Mouse (Mus musculus): ENCODE results near the gene Hist1h2bh. TPM values are rescaled to one million over a fixed set of nuclear protein-coding genes. Genes with fewer than 3 reads are reported as not detected.

Hist1h2bh gene
- polyA plus RNA-seq, 1 experiment from 2014 or later = 0.79 TPM

DNA sequence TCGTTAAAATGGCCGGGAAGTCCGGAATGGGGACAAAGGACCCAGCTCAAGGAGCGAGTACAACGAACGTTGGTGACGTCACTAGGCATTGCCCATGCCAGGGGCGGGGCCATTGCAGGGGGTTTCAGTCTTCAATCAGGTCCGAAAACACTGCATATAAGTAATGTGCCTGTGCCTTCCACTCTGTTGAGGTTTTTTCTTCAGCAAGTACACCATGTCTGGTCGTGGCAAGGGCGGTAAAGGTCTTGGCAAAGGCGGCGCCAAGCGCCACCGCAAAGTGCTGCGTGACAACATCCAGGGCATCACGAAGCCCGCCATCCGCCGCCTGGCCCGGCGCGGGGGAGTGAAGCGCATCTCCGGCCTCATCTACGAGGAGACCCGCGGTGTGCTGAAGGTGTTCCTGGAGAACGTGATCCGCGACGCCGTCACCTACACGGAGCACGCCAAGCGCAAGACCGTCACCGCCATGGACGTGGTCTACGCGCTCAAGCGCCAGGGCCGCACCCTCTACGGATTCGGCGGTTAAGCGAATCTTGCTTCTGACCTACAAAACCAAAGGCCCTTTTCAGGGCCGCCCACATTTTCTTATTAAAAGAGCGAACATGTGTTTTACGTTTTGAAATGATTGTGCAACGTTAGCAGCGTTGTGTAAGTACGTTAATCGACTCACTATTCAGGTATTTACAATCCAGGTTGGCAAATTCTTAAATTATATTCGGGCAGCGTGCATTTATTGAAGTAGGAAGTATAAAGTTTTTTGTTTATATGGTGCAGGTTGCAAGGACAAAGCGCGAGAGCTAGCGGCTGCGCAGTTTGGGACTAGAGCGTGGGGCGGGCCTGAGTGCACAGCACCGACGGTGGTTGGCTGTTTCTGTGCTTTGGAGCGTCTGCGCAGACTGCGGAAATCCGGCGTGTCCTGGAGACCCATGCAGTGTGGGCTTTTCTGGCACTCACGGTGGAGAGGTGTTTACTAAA lies 12.0 kb downstream of the Hist1h2bh start, which contains the start of gene Hist1h4h:
Gene Hist1h4h (plus strand): TSS at position 150 of the 975 bp plus-strand sequence.
- H3K27me3 ChIP-seq (ENCODE audit: control insufficient read depth, insufficient read depth, low read length) = no peaks in the 10 kb centered on the region
- H3K27ac ChIP-seq (replicated peaks; ENCODE audit: low read depth, low read length) = peak within 1 kb of the TSS; percentile 94
- H3K9me3 ChIP-seq (ENCODE audit: control insufficient read depth, low read length) = no peaks in the 10 kb centered on the region
- DNase-seq (ENCODE audit: low spot score) (peak; percentile 99), ATAC-seq (ENCODE audit: insufficient number of reproducible peaks, low FRiP score, low TSS enrichment, low read depth) (peak; percentile 75)
- WGBS = under 1% methylated on average over 54 of the region's 70 CpGs
- H3K4me3 ChIP-seq (ENCODE audit: low read depth, low read length) = peak within 1 kb of the TSS; percentile 53
- H3K4me1 ChIP-seq (ENCODE audit: control insufficient read depth, insufficient read depth, low read length) = peaks cover 7% of the 10 kb centered on the region
- H3K4me2 ChIP-seq (ENCODE audit: low read depth, severe bottlenecking) = peak within 1 kb of the TSS; percentile 75
- H3K9ac ChIP-seq (ENCODE audit: low read length) = peak within 1 kb of the TSS; percentile 88
- no peaks in the 10 kb centered on the region for H3K36me3 ChIP-seq (ENCODE audit: control insufficient read depth, insufficient read depth, low read length)

DNA sequence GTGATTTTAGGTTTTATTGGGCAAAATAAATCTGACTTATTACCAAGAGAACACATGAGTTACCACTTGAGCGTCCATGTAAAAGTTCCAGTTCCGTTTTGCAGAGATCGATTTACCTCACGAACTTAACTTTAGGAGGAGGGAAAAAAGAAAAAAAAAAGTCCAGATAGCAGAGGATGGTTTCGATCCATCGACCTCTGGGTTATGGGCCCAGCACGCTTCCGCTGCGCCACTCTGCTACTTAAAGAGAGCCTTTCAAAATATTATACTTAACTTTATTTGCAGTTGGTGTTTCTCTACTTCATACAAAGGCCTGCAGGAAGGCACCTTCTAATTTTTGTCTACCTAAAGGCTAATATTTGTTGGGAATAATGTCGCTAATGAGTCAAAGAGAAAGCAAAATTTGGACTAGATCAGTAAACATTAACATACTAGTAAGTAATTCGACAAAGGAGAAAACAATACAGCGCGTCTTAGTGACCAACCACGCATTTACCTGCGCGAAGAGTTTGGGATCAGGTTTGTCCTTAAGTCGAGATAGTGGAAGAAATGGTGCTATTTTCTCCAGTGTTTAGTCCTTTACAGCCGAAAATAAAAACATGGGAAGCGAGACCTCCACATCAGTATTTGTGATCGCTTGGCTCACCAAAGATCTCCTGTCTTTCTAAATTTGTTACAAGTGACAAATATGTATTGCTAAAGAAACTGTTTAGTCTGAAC lies 12.9 kb downstream of the Hist1h2bh start:
- H3K27me3 ChIP-seq (ENCODE audit: control insufficient read depth, insufficient read depth, low read length) = no peaks in the 10 kb centered on the region
- peaks cover 7% of the 10 kb centered on the region for H3K4me1 ChIP-seq (ENCODE audit: control insufficient read depth, insufficient read depth, low read length)
- H3K9ac ChIP-seq (ENCODE audit: low read length) = peak overlapping the region; percentile 88
- H3K4me3 ChIP-seq (ENCODE audit: low read depth, low read length) = peak overlapping the region; percentile 53
- no peaks in the 10 kb centered on the region for H3K36me3 ChIP-seq (ENCODE audit: control insufficient read depth, insufficient read depth, low read length)
- WGBS = under 1% methylated on average over 20 of the region's 20 CpGs
- ATAC-seq (ENCODE audit: insufficient number of reproducible peaks, low FRiP score, low TSS enrichment, low read depth) = no peak
- peak overlapping the region; percentile 75 for H3K4me2 ChIP-seq (ENCODE audit: low read depth, severe bottlenecking)
- peak; percentile 77 for DNase-seq (ENCODE audit: low spot score)
- peak overlapping the region; percentile 94 for H3K27ac ChIP-seq (replicated peaks; ENCODE audit: low read depth, low read length)
- H3K9me3 ChIP-seq (ENCODE audit: control insufficient read depth, low read length) = no peaks in the 10 kb centered on the region

DNA sequence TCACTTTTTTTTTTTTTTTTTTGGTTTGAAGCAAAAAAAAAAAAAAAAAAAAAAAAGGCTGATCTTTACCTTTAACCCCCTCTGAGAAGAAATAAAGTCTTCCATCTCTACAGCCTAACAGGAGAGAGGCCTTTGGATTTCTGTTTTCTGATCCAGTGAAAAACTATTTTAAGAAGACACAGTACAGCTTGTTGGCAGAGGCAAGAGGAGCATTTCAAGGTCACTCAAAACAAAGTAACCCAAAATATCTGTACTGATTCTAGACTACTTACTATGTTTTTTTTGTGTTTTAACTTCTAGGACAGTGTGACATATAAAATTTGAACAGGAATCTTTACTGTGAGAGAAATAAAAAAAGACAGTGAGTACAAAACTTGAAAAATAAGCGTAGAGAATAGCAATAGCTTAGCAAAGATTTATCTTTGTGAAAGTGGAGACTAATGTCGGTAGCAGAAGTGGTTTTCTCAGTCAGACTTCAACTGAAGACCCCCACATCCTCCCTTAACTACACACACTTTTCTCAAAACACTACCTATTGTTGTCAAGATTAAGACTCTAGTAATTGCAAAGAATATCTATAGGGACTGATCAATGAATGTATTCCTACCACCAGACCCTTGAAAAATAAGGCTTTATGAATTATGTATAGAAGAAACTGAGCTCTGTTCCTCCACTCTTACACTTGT lies 13.6 kb downstream of the Hist1h2bh start:
- Histone ChIP-seq H3K27ac (replicated peaks; ENCODE audit: low read depth, low read length) (peak overlapping the region; percentile 94; the same call in 1 of the 2 replicates), H3K4me1 (ENCODE audit: control insufficient read depth, insufficient read depth, low read length) (peaks cover 7% of the 10 kb centered on the region), H3K36me3 (ENCODE audit: control insufficient read depth, insufficient read depth, low read length) (no peaks in the 10 kb centered on the region), H3K4me2 (ENCODE audit: low read depth, severe bottlenecking) (peak overlapping the region; percentile 75), H3K9ac (ENCODE audit: low read length) (peak overlapping the region; percentile 88), H3K4me3 (ENCODE audit: low read depth, low read length) (peak overlapping the region; percentile 53), H3K9me3 (ENCODE audit: control insufficient read depth, low read length) (no peaks in the 10 kb centered on the region), H3K27me3 (ENCODE audit: control insufficient read depth, insufficient read depth, low read length) (no peaks in the 10 kb centered on the region)
- 31% methylated on average over 2 of the region's 2 CpGs for WGBS
- ATAC-seq (ENCODE audit: insufficient number of reproducible peaks, low FRiP score, low TSS enrichment, low read depth) (no peak), DNase-seq (ENCODE audit: low spot score) (no peak)

DNA sequence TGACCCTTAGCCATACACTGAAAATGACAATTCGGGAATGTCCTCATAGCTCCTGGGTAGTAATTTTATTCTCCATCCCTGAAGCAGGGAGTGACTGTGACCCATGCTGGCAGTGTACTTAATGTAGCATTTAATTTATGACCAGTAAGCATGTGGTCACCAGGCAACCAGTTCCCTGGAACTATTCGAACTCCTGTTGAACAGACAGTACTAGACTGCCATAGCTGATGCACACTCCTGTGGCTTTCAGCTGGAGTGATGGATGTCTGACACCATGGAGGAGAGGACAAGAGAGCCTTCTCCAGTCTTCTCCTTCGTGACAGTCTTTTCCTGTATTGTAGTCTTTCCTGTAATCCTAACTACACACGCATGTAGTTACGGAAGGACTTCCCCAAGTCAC lies 14.2 kb downstream of the Hist1h2bh start:
- Histone ChIP-seq H3K27me3 (ENCODE audit: control insufficient read depth, insufficient read depth, low read length) (no peaks in the 10 kb centered on the region), H3K4me2 (ENCODE audit: low read depth, severe bottlenecking) (peak overlapping the region; percentile 31), H3K36me3 (ENCODE audit: control insufficient read depth, insufficient read depth, low read length) (no peaks in the 10 kb centered on the region), H3K4me1 (ENCODE audit: control insufficient read depth, insufficient read depth, low read length) (peaks cover 7% of the 10 kb centered on the region), H3K9me3 (ENCODE audit: control insufficient read depth, low read length) (no peaks in the 10 kb centered on the region), H3K4me3 (ENCODE audit: low read depth, low read length) (no peak overlapping the region), H3K27ac (replicated peaks; ENCODE audit: low read depth, low read length) (no peak overlapping the region), H3K9ac (ENCODE audit: low read length) (no peak overlapping the region)
- WGBS = 77% methylated on average over 5 of the region's 5 CpGs
- peak; percentile 37 for DNase-seq (ENCODE audit: low spot score)
- no peak for ATAC-seq (ENCODE audit: insufficient number of reproducible peaks, low FRiP score, low TSS enrichment, low read depth)

DNA sequence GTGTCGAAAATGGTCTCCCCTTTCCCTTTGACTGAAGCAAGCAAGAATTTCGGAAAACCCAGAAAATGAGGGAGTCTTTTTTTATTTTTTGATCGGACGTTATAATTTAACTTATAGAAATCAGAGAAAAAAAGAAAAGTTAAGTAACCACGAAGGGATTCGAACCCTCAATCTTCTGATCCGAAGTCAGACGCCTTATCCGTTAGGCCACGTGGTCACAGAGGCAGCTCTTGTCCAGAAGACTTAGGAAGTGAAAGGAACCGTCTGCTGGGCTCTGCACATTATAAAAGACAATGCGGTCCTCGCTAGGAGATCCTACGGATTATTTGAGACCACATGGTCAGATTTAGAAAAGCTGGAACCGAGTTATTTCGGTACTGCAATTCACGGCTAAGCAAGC lies 16.9 kb downstream of the Hist1h2bh start:
- H3K4me2 ChIP-seq (ENCODE audit: low read depth, severe bottlenecking) = peak overlapping the region; percentile 42
- DNase-seq (ENCODE audit: low spot score) (peak; percentile 97), ATAC-seq (ENCODE audit: insufficient number of reproducible peaks, low FRiP score, low TSS enrichment, low read depth) (no peak)
- no peaks in the 10 kb centered on the region for H3K9me3 ChIP-seq (ENCODE audit: control insufficient read depth, low read length)
- peak overlapping the region; percentile 41; the same call in 1 of the 2 replicates for H3K9ac ChIP-seq (ENCODE audit: low read length)
- no peaks in the 10 kb centered on the region for H3K36me3 ChIP-seq (ENCODE audit: control insufficient read depth, insufficient read depth, low read length)
- no peak overlapping the region for H3K27ac ChIP-seq (replicated peaks; ENCODE audit: low read depth, low read length)
- no peaks in the 10 kb centered on the region for H3K27me3 ChIP-seq (ENCODE audit: control insufficient read depth, insufficient read depth, low read length)
- H3K4me1 ChIP-seq (ENCODE audit: control insufficient read depth, insufficient read depth, low read length) = peaks cover 4% of the 10 kb centered on the region
- under 1% methylated on average over 17 of the region's 17 CpGs for WGBS
- H3K4me3 ChIP-seq (ENCODE audit: low read depth, low read length) = peak overlapping the region; percentile 33

- H3K36me3 ChIP-seq (ENCODE audit: control insufficient read depth, insufficient read depth, low read length) = no peaks in the 10 kb centered on the region
- WGBS = under 1% methylated on average over 10 of the region's 10 CpGs
- peak overlapping the region; percentile 33 for H3K4me3 ChIP-seq (ENCODE audit: low read depth, low read length)
- ATAC-seq (ENCODE audit: insufficient number of reproducible peaks, low FRiP score, low TSS enrichment, low read depth) = no peak
- H3K9me3 ChIP-seq (ENCODE audit: control insufficient read depth, low read length) = no peaks in the 10 kb centered on the region
- DNase-seq (ENCODE audit: low spot score) = peak; percentile 77
- no peak overlapping the region for H3K27ac ChIP-seq (replicated peaks; ENCODE audit: low read depth, low read length)
- peak overlapping the region; percentile 19; the same call in 1 of the 2 replicates for H3K9ac ChIP-seq (ENCODE audit: low read length)
- peak overlapping the region; percentile 24 for H3K4me2 ChIP-seq (ENCODE audit: low read depth, severe bottlenecking)
- H3K4me1 ChIP-seq (ENCODE audit: control insufficient read depth, insufficient read depth, low read length) = peaks cover 4% of the 10 kb centered on the region
- no peaks in the 10 kb centered on the region for H3K27me3 ChIP-seq (ENCODE audit: control insufficient read depth, insufficient read depth, low read length)
Observed at GRCm38 (mm10) chr13:23525901-23526300, 17.3 kb downstream of the Hist1h2bh start.

DNA sequence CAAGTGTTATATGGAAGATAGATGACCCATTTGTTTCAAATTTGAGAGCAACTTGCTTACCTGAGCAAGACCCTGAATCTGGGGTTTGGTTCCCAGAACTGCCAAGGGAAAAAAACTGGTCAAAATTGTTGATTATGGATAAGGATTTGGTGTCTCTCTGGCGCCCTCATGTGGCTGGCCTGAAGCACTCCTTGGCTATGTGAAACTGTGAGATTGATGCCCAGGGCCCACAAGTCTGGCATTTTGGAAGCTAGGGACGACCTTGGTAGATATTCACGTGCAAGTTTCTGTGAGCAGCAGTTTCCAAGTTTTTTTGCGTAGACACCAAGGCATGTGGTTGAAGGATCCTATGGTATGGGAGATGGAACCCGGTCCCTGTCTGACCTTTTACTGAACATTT lies 18.5 kb downstream of the Hist1h2bh start:
- Histone ChIP-seq H3K4me3 (ENCODE audit: low read depth, low read length) (no peak overlapping the region), H3K9ac (ENCODE audit: low read length) (no peak overlapping the region), H3K36me3 (ENCODE audit: control insufficient read depth, insufficient read depth, low read length) (no peaks in the 10 kb centered on the region), H3K4me1 (ENCODE audit: control insufficient read depth, insufficient read depth, low read length) (peaks cover 4% of the 10 kb centered on the region), H3K4me2 (ENCODE audit: low read depth, severe bottlenecking) (peak overlapping the region; percentile 7; the same call in 1 of the 2 replicates), H3K9me3 (ENCODE audit: control insufficient read depth, low read length) (no peaks in the 10 kb centered on the region), H3K27me3 (ENCODE audit: control insufficient read depth, insufficient read depth, low read length) (no peaks in the 10 kb centered on the region), H3K27ac (replicated peaks; ENCODE audit: low read depth, low read length) (no peak overlapping the region)
- ATAC-seq (ENCODE audit: insufficient number of reproducible peaks, low FRiP score, low TSS enrichment, low read depth) (no peak), DNase-seq (ENCODE audit: low spot score) (peak; percentile 93)
- WGBS = 9% methylated on average over 5 of the region's 5 CpGs

DNA sequence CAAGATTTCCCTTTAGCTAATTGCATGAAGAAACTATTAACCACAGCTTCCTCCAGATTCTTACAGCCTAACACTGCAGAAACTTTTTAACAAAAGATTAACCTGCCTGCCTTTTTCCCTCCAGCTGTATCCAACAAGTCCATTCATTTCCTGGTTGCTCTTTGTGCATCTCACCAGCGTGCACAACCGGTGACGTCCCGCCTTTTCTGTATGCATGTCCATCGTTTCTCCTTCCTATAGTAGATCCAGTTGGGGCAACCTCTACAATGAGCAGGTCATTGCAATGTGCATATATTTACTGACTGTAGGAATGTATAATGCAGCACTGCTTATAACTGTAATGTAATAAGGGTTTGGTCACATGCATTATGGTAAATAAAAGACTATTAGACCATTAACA lies 19.2 kb downstream of the Hist1h2bh start:
- no peak overlapping the region for H3K4me2 ChIP-seq (ENCODE audit: low read depth, severe bottlenecking)
- H3K9me3 ChIP-seq (ENCODE audit: control insufficient read depth, low read length) = no peaks in the 10 kb centered on the region
- H3K4me3 ChIP-seq (ENCODE audit: low read depth, low read length) = no peak overlapping the region
- no peak overlapping the region for H3K27ac ChIP-seq (replicated peaks; ENCODE audit: low read depth, low read length)
- no peaks in the 10 kb centered on the region for H3K27me3 ChIP-seq (ENCODE audit: control insufficient read depth, insufficient read depth, low read length)
- peaks cover 1% of the 10 kb centered on the region for H3K4me1 ChIP-seq (ENCODE audit: control insufficient read depth, insufficient read depth, low read length)
- no peak for DNase-seq (ENCODE audit: low spot score)
- 56% methylated on average over 5 of the region's 5 CpGs for WGBS
- no peaks in the 10 kb centered on the region for H3K36me3 ChIP-seq (ENCODE audit: control insufficient read depth, insufficient read depth, low read length)
- ATAC-seq (ENCODE audit: insufficient number of reproducible peaks, low FRiP score, low TSS enrichment, low read depth) = no peak
- H3K9ac ChIP-seq (ENCODE audit: low read length) = no peak overlapping the region

All from limb, embryonic 11.5 days (tissue).